Mouse (Mus musculus) liver, embryonic 12.5 days (tissue): Measurements from ENCODE around the gene Samd7. TPM values are rescaled to one million over a fixed set of nuclear protein-coding genes. Genes with fewer than 3 reads are reported as not detected.
"Not testable (repeated sequence)": the region's sequence is repeated elsewhere in the genome, so short reads cannot be mapped to it uniquely, and the experiment has no call there.

Source experiments
- ATAC-seq: fragments of 200-750 bp; cut with Nextera tagmentation; 2 replicates; pipeline ENCODE4 v1.8.0; 2017; ENCODE audit warnings: moderate number of reproducible peaks, mild to moderate bottlenecking, moderate library complexity
- H3K27ac ChIP-seq: fragments of 300-500 bp; sonication (generic); 2 replicates; pipeline ENCODE4 v1.5.1; 2016; ENCODE audit warnings: mild to moderate bottlenecking
- H3K27me3 ChIP-seq: fragments of 300-500 bp; sonication (generic); replicated peaks from 2 replicates; pipeline ENCODE4 v1.6.1; 2016; ENCODE audit warnings: mild to moderate bottlenecking, moderate library complexity
- H3K36me3 ChIP-seq: fragments of 300-500 bp; sonication (generic); 2 replicates; pipeline ENCODE4 v1.6.1; 2016; ENCODE audit warnings: mild to moderate bottlenecking, moderate library complexity
- H3K4me1 ChIP-seq: fragments of 300-500 bp; sonication (generic); 2 replicates; pipeline ENCODE4 v1.6.1; 2016
- H3K4me2 ChIP-seq: fragments of 300-500 bp; sonication (generic); 2 replicates; pipeline ENCODE4 v1.6.1; 2016; ENCODE audit warnings: mild to moderate bottlenecking, moderate library complexity
- H3K4me3 ChIP-seq: fragments of 300-500 bp; sonication (generic); 2 replicates; pipeline ENCODE4 v1.5.1; 2016; ENCODE audit warnings: mild to moderate bottlenecking, moderate library complexity
- H3K9ac ChIP-seq: fragments of 300-500 bp; sonication (generic); 2 replicates; pipeline ENCODE4 v1.6.1; 2016; ENCODE audit warnings: mild to moderate bottlenecking, moderate library complexity
- H3K9me3 ChIP-seq: fragments of 300-500 bp; sonication (generic); replicated peaks from 2 replicates; pipeline ENCODE4 v1.6.1; 2016; ENCODE audit warnings: mild to moderate bottlenecking, moderate library complexity
- WGBS: fragments of 180-500 bp; shearing (Covaris S2); methylation state at CpG from one replicate; pipeline ENCODE4 v1.1.7; 2016; ENCODE audit not compliant: insufficient replicate concordance; 5-methylcytosine and 5-hydroxymethylcytosine counted together
- polyA plus RNA-seq: library from polyadenylated mRNA; unstranded; fragments of >200 nt; fragmentation: Nextera tagmentation; extraction: Ambion mirVana; gene quantifications from 2 replicates; pipeline ENCODE4 v1.2.1, GENCODE M21; 2016

Gene Samd7
- 0.05 TPM in 1 of 2 replicates, not detected in the other for polyA plus RNA-seq

- Histone ChIP-seq H3K9ac (no peak within 1 kb of the TSS), H3K4me3 (no peak within 1 kb of the TSS), H3K27me3 (no peaks in the 10 kb centered on the region), H3K9me3 (no peaks in the 10 kb centered on the region), H3K27ac (no peak within 1 kb of the TSS), H3K4me1 (no peaks in the 10 kb centered on the region), H3K4me2 (no peak within 1 kb of the TSS), H3K36me3 (no peaks in the 10 kb centered on the region)
- 65% methylated on average over 7 of the region's 7 CpGs for WGBS
- ATAC-seq = no peak
Measured at GRCm38 (mm10) chr3:30746006-30746405, at the start of gene Samd7. Gene Samd7, plus strand, starts transcription at chr3:30746293.

- no peak overlapping the region for H3K4me3 ChIP-seq
- no peaks in the 10 kb centered on the region for H3K36me3 ChIP-seq
- no peak overlapping the region for H3K4me2 ChIP-seq
- no peaks in the 10 kb centered on the region for H3K4me1 ChIP-seq
- no peak for ATAC-seq
- H3K9ac ChIP-seq = no peak overlapping the region
- WGBS = 18% methylated on average over 2 of the region's 2 CpGs
- no peaks in the 10 kb centered on the region for H3K9me3 ChIP-seq
- no peak overlapping the region for H3K27ac ChIP-seq
- H3K27me3 ChIP-seq = no peaks in the 10 kb centered on the region
Measured at GRCm38 (mm10) chr3:30696346-30696745, 49.7 kb upstream of the Samd7 start.

GRCm38 (mm10) chr3:30697891-30698290 lies 48.2 kb upstream of the Samd7 start:
- H3K27ac ChIP-seq = no peak overlapping the region
- no peaks in the 10 kb centered on the region for H3K4me1 ChIP-seq
- H3K9me3 ChIP-seq = no peaks in the 10 kb centered on the region
- H3K36me3 ChIP-seq = no peaks in the 10 kb centered on the region
- no peak for ATAC-seq
- no peak overlapping the region for H3K4me2 ChIP-seq
- no peaks in the 10 kb centered on the region for H3K27me3 ChIP-seq
- no peak overlapping the region for H3K4me3 ChIP-seq
- WGBS = 64% methylated on average over 4 of the region's 4 CpGs
- no peak overlapping the region for H3K9ac ChIP-seq

- not testable (repeated sequence) for H3K9me3 ChIP-seq, H3K27ac ChIP-seq, H3K36me3 ChIP-seq, H3K9ac ChIP-seq, H3K4me3 ChIP-seq, H3K4me2 ChIP-seq, H3K27me3 ChIP-seq, ATAC-seq, H3K4me1 ChIP-seq
- WGBS = 63% methylated on average over 6 of the region's 6 CpGs
Measured at GRCm38 (mm10) chr3:30699711-30700505, 46.2 kb upstream of the Samd7 start, which contains the start of gene Lrrc31. Gene Lrrc31, minus strand, starts transcription at chr3:30699843.

GRCm38 (mm10) chr3:30705977-30706376 lies 40.1 kb upstream of the Samd7 start:
- Histone ChIP-seq H3K4me2 (no peak overlapping the region), H3K27ac (no peak overlapping the region), H3K9me3 (no peaks in the 10 kb centered on the region), H3K27me3 (peaks cover 7% of the 10 kb centered on the region; the same call in 1 of the 2 replicates), H3K9ac (no peak overlapping the region), H3K36me3 (no peaks in the 10 kb centered on the region), H3K4me3 (no peak overlapping the region), H3K4me1 (peaks cover 17% of the 10 kb centered on the region)
- no peak for ATAC-seq
- WGBS = 69% methylated on average over 3 of the region's 3 CpGs

GRCm38 (mm10) chr3:30706614-30707276 lies 39.3 kb upstream of the Samd7 start:
- no peaks in the 10 kb centered on the region for H3K9me3 ChIP-seq
- H3K27me3 ChIP-seq = peaks cover 12% of the 10 kb centered on the region; the same call in 1 of the 2 replicates
- no peak overlapping the region for H3K27ac ChIP-seq
- no peaks in the 10 kb centered on the region for H3K36me3 ChIP-seq
- no peak overlapping the region for H3K4me3 ChIP-seq
- WGBS = 20% methylated on average over 4 of the region's 4 CpGs
- H3K4me1 ChIP-seq = peaks cover 17% of the 10 kb centered on the region
- H3K4me2 ChIP-seq = no peak overlapping the region
- peak; percentile 63 for ATAC-seq
- no peak overlapping the region for H3K9ac ChIP-seq

GRCm38 (mm10) chr3:30710191-30710590 lies 35.9 kb upstream of the Samd7 start:
- ATAC-seq = no peak
- Histone ChIP-seq H3K4me1 (peaks cover 17% of the 10 kb centered on the region), H3K27ac (no peak overlapping the region), H3K27me3 (peaks cover 12% of the 10 kb centered on the region; the same call in 1 of the 2 replicates), H3K4me2 (no peak overlapping the region), H3K9me3 (no peaks in the 10 kb centered on the region), H3K9ac (no peak overlapping the region), H3K4me3 (no peak overlapping the region), H3K36me3 (no peaks in the 10 kb centered on the region)
- WGBS = 56% methylated on average over 6 of the region's 6 CpGs

- Histone ChIP-seq H3K36me3 (no peaks in the 10 kb centered on the region), H3K27me3 (peaks cover 12% of the 10 kb centered on the region; the same call in 1 of the 2 replicates), H3K4me3 (no peak overlapping the region), H3K9me3 (no peaks in the 10 kb centered on the region), H3K9ac (no peak overlapping the region), H3K4me2 (no peak overlapping the region), H3K27ac (no peak overlapping the region), H3K4me1 (no peaks in the 10 kb centered on the region)
- 68% methylated on average over 1 of the region's 1 CpGs for WGBS
- ATAC-seq = no peak
Measured at GRCm38 (mm10) chr3:30713334-30713733, 32.8 kb upstream of the Samd7 start.

GRCm38 (mm10) chr3:30718649-30719048 lies 27.4 kb upstream of the Samd7 start:
- no peak for ATAC-seq
- H3K27me3 ChIP-seq = 0 out of 2 replicates have a peak, but pooled peaks cover 4% of the 10 kb centered on the region
- H3K9ac ChIP-seq = no peak overlapping the region
- no peaks in the 10 kb centered on the region for H3K36me3 ChIP-seq
- H3K4me3 ChIP-seq = no peak overlapping the region
- H3K4me2 ChIP-seq = no peak overlapping the region
- H3K9me3 ChIP-seq = no peaks in the 10 kb centered on the region
- no peak overlapping the region for H3K27ac ChIP-seq
- no peaks in the 10 kb centered on the region for H3K4me1 ChIP-seq
- 50% methylated on average over 3 of the region's 3 CpGs for WGBS

GRCm38 (mm10) chr3:30722036-30722435 lies 24.1 kb upstream of the Samd7 start:
- H3K27ac ChIP-seq = no peak overlapping the region
- no peaks in the 10 kb centered on the region for H3K4me1 ChIP-seq
- no peaks in the 10 kb centered on the region for H3K27me3 ChIP-seq
- no peaks in the 10 kb centered on the region for H3K9me3 ChIP-seq
- no peaks in the 10 kb centered on the region for H3K36me3 ChIP-seq
- no peak for ATAC-seq
- no peak overlapping the region for H3K4me2 ChIP-seq
- no peak overlapping the region for H3K9ac ChIP-seq
- WGBS = 62% methylated on average over 4 of the region's 4 CpGs
- no peak overlapping the region for H3K4me3 ChIP-seq

- H3K27me3 ChIP-seq = no peaks in the 10 kb centered on the region
- no peak overlapping the region for H3K4me2 ChIP-seq
- ATAC-seq = no peak
- H3K4me3 ChIP-seq = no peak overlapping the region
- 65% methylated on average over 2 of the region's 2 CpGs for WGBS
- H3K9ac ChIP-seq = no peak overlapping the region
- no peak overlapping the region for H3K27ac ChIP-seq
- H3K36me3 ChIP-seq = no peaks in the 10 kb centered on the region
- H3K9me3 ChIP-seq = no peaks in the 10 kb centered on the region
- H3K4me1 ChIP-seq = no peaks in the 10 kb centered on the region
Measured at GRCm38 (mm10) chr3:30722461-30722860, 23.6 kb upstream of the Samd7 start.

- Histone ChIP-seq H3K27ac (no peak overlapping the region), H3K36me3 (no peaks in the 10 kb centered on the region), H3K9me3 (no peaks in the 10 kb centered on the region), H3K9ac (no peak overlapping the region), H3K4me2 (no peak overlapping the region), H3K4me3 (no peak overlapping the region), H3K27me3 (no peaks in the 10 kb centered on the region), H3K4me1 (no peaks in the 10 kb centered on the region)
- whole genome bisulfite sequencing = 54% methylated on average over 5 of the region's 5 CpGs
- ATAC-seq = no peak
Measured at GRCm38 (mm10) chr3:30723179-30723578, 22.9 kb upstream of the Samd7 start.
